Mouse (Mus musculus): ENCODE measurements around the gene Ephx1.

DNA sequence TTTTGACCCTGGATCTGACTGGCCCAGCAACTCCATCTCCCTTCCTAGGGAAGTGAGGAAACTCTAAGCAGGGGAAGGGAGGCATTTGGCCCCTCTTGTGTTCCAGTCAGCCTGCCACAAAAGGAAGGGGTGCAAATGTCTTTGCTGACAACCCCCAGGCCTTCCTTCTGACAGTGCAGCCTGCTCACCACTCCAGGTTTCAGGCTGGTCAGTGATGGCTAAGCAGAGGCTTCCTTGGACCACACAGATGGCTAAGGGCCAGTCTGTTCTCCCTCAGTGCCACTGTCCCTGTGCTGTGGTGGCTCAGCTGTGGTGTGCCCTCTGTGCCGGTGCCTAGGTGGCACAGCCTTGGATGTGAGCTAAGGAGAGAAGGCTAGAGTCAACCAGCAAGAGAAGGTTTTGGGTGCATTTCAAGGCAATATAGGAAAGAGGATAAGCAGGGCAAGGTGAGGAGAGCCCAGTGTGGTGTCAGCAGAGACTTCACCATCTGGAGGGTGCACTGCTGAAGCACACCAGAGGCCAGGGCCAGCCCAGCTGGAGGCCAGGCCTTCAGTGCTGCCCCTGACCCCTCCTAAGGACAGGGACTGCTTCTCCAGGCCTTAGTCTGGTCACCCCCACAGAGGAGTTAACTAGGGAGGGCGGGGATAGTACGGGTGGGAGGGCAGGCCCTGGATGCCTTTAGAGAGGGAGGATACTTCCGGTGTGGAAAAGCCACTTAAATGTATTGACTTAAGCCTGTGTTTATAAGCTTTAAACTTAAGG lies 10.4 kb downstream of the Ephx1 start:
- TF ChIP-seq POLR2A (IDR thresholded peaks at IDR 0.05; ENCODE audit: control insufficient read depth, low read depth, low read length) (no peak), CTCF (IDR thresholded peaks at IDR 0.05; ENCODE audit: control insufficient read depth, insufficient read depth, insufficient replicate concordance, low read depth, low read length) (no peak)
